In genomic region chr9:44485105-44485515, GRCm38 (mm10) we compare ENCODE assay signal across 9 mouse cellular contexts. TPM values are rescaled to one million over a fixed set of nuclear protein-coding genes. Genes with fewer than 3 reads are reported as not detected.
A peak's percentile ranks its signal among the peaks of the same experiment; 100 is the strongest.
DNase-seq lines count a peak whose midpoint lies in the region; ATAC-seq and TF ChIP-seq lines count a peak whose summit lies in the region.
"Had no signal": no experiment of that assay in that cellular context is flagged by ENCODE, and none has a peak within 500 bp of the region (broad histone marks: within the 10 kb centered on the region; RNA-seq: fewer than 3 reads in every experiment).

No protein-coding gene starts in this region.

- no peak for DNase-seq in heart, adult 8-10 months (ENCODE audit: low spot score)
- DNase-seq in midbrain, embryonic 14.5 days = no peak
- no peak for DNase-seq in right cerebral cortex, postnatal 36 days (ENCODE audit: low spot score in 2 of 2)
- DNase-seq in retina, postnatal 1 day = no peak

- no peaks in the 10 kb centered on the region for H3K9me3 ChIP-seq in heart, embryonic 13.5 days
- H3K9me3 ChIP-seq in intestine, embryonic 16.5 days (ENCODE audit: control insufficient read depth, low read length) = no peaks in the 10 kb centered on the region
- H3K9me3 ChIP-seq in midbrain, embryonic 14.5 days (ENCODE audit: control insufficient read depth, low read length) = no peaks in the 10 kb centered on the region

- H3K27me3 ChIP-seq in heart, embryonic 13.5 days (replicated peaks) = no peaks in the 10 kb centered on the region
- no peaks in the 10 kb centered on the region for H3K27me3 ChIP-seq in intestine, embryonic 16.5 days (replicated peaks; ENCODE audit: control insufficient read depth, insufficient read depth, low read length)
- H3K27me3 ChIP-seq in midbrain, embryonic 14.5 days (ENCODE audit: control insufficient read depth, insufficient read depth, low read length) = no peaks in the 10 kb centered on the region

- H3K9ac ChIP-seq in heart, embryonic 13.5 days = peak overlapping the region; percentile 99
- peak overlapping the region; percentile 64 for H3K9ac ChIP-seq in intestine, embryonic 16.5 days (ENCODE audit: low read depth, low read length)
- peak overlapping the region; percentile 53; the same call in 1 of the 2 replicates for H3K9ac ChIP-seq in midbrain, embryonic 14.5 days (replicated peaks; ENCODE audit: low read length)

- no peak for TF ChIP-seq CTCF in embryonic fibroblast, embryonic 13.5 days (IDR thresholded peaks at IDR 0.05; ENCODE audit: borderline replicate concordance, insufficient read depth, low read length)

- TF ChIP-seq POLR2A in embryonic fibroblast, embryonic 13.5 days (IDR thresholded peaks at IDR 0.05; ENCODE audit: low read depth, low read length) = no peak

- peaks cover 73% of the 10 kb centered on the region for H3K4me1 ChIP-seq in heart, embryonic 13.5 days
- H3K4me1 ChIP-seq in embryonic fibroblast, embryonic 13.5 days (ENCODE audit: control insufficient read depth, insufficient read depth, low read length) = peaks cover 19% of the 10 kb centered on the region
- H3K4me1 ChIP-seq in intestine, embryonic 16.5 days (ENCODE audit: control insufficient read depth, insufficient read depth, low read length) = peaks cover 72% of the 10 kb centered on the region
- peaks cover 66% of the 10 kb centered on the region for H3K4me1 ChIP-seq in midbrain, embryonic 14.5 days (ENCODE audit: control insufficient read depth, insufficient read depth, low read length)

- H3K36me3 ChIP-seq in heart, embryonic 13.5 days = no peaks in the 10 kb centered on the region
- H3K36me3 ChIP-seq in intestine, embryonic 16.5 days (ENCODE audit: control insufficient read depth, insufficient read depth, low read length) = no peaks in the 10 kb centered on the region
- no peaks in the 10 kb centered on the region for H3K36me3 ChIP-seq in midbrain, embryonic 14.5 days (ENCODE audit: control insufficient read depth, insufficient read depth, low read length)

- no peak for ATAC-seq in heart, embryonic 13.5 days (ENCODE audit: extremely low read depth, insufficient number of reproducible peaks, low FRiP score, low TSS enrichment)
- no peak for ATAC-seq in intestine, embryonic 16.5 days
- ATAC-seq in midbrain, embryonic 14.5 days (ENCODE audit: low FRiP score, low TSS enrichment) = no peak
- ATAC-seq in erythroid progenitor cell, adult 5-6 weeks (replicated peaks; ENCODE audit: low FRiP score, poor library complexity, severe bottlenecking) = no peak

- WGBS in heart, embryonic 13.5 days = 36% methylated on average over 6 of the region's 6 CpGs
- 30% methylated on average over 6 of the region's 6 CpGs for WGBS in intestine, embryonic 16.5 days
- WGBS in midbrain, embryonic 14.5 days = 44% methylated on average over 6 of the region's 6 CpGs

- H3K4me2 ChIP-seq in heart, embryonic 13.5 days = peak overlapping the region; percentile 83
- peak overlapping the region; percentile 74 for H3K4me2 ChIP-seq in intestine, embryonic 16.5 days (ENCODE audit: low read depth, low read length)
- peak overlapping the region; percentile 99 for H3K4me2 ChIP-seq in midbrain, embryonic 14.5 days (ENCODE audit: low read length)

- peak overlapping the region; percentile 99 for H3K4me3 ChIP-seq in heart, embryonic 13.5 days
- peak overlapping the region; percentile 84 for H3K4me3 ChIP-seq in embryonic fibroblast, embryonic 13.5 days (ENCODE audit: insufficient read depth, low read length)
- H3K4me3 ChIP-seq in intestine, embryonic 16.5 days (ENCODE audit: low read length) = peak overlapping the region; percentile 93
- H3K4me3 ChIP-seq in midbrain, embryonic 14.5 days (replicated peaks; ENCODE audit: low read depth, low read length) = peak overlapping the region; percentile 77
- H3K4me3 ChIP-seq: erythroblast, embryonic 14.5 days had no signal

- H3K27ac ChIP-seq in heart, embryonic 13.5 days (replicated peaks) = peak overlapping the region; percentile 91
- 0 out of 2 replicates have a peak overlapping the region, but pooled peaks have one; percentile 75 for H3K27ac ChIP-seq in embryonic fibroblast, embryonic 13.5 days (ENCODE audit: insufficient read depth, low read length)
- H3K27ac ChIP-seq in intestine, embryonic 16.5 days (ENCODE audit: low read length) = peak overlapping the region; percentile 94
- no peak overlapping the region for H3K27ac ChIP-seq in midbrain, embryonic 14.5 days (replicated peaks; ENCODE audit: low read depth, low read length)

RNA-seq across cellular contexts. Expression of gene Bcl9l, which starts 2.5 kb away (rescaled TPM):
- polyA plus RNA-seq in heart, embryonic 13.5 days (2015; fragmentation: Nextera tagmentation; extraction: Ambion mirVana) = 7.3 and 9.4 TPM in 2 replicates
- 10 to 100 TPM; 51.6 to 56.9 (median 53.9) TPM for total RNA-seq in heart, adult 8-10 months (2022)
- 56.0 and 61.6 TPM in 2 replicates for polyA plus RNA-seq in embryonic fibroblast, embryonic 13.5 days (2011; ENCODE audit: insufficient read length, low read depth, missing spikeins)
- 5.1 and 5.9 TPM in 2 replicates for polyA plus RNA-seq in intestine, embryonic 16.5 days (2015; fragmentation: Nextera tagmentation; extraction: Ambion mirVana)
- polyA plus RNA-seq in midbrain, embryonic 14.5 days (2014; fragmentation: Nextera tagmentation; extraction: Ambion mirVana) = 12.6 and 14.9 TPM in 2 replicates
- total RNA-seq in erythroid progenitor cell, adult 5-6 weeks (2015; ENCODE audit: low replicate concordance) = 0.36 and 2.5 TPM in 2 replicates
- 1.2 and 1.7 TPM in 2 replicates for total RNA-seq in erythroid progenitor cell, adult 5-6 weeks (2017; ENCODE audit: low replicate concordance)

RNA-seq across cellular contexts. Expression of gene Upk2, which starts 30.3 kb away (rescaled TPM):
- polyA plus RNA-seq in heart, embryonic 13.5 days (2015; fragmentation: Nextera tagmentation; extraction: Ambion mirVana) = not detected in 2 replicates
- under 1 TPM in 2 of 4 experiments, not detected in 2; 0.26 to 0.28 TPM for total RNA-seq in heart, adult 8-10 months (2022)
- not detected in 2 replicates for polyA plus RNA-seq in embryonic fibroblast, embryonic 13.5 days (2011; ENCODE audit: insufficient read length, low read depth, missing spikeins)
- polyA plus RNA-seq in intestine, embryonic 16.5 days (2015; fragmentation: Nextera tagmentation; extraction: Ambion mirVana) = 0.61 and 0.80 TPM in 2 replicates
- not detected in 2 replicates for polyA plus RNA-seq in midbrain, embryonic 14.5 days (2014; fragmentation: Nextera tagmentation; extraction: Ambion mirVana)
- total RNA-seq in erythroid progenitor cell, adult 5-6 weeks (2015; ENCODE audit: low replicate concordance) = not detected in 2 replicates
- not detected in 2 replicates for total RNA-seq in erythroid progenitor cell, adult 5-6 weeks (2017; ENCODE audit: low replicate concordance)
- polyA plus RNA-seq: erythroblast, embryonic 14.5 days had no signal

RNA-seq across cellular contexts. Expression of gene Foxr1, which starts 44.2 kb away (rescaled TPM):
- polyA plus RNA-seq in heart, embryonic 13.5 days (2015; fragmentation: Nextera tagmentation; extraction: Ambion mirVana) = not detected in 2 replicates
- total RNA-seq in heart, adult 8-10 months (2022) = not detected
- not detected in 2 replicates for polyA plus RNA-seq in embryonic fibroblast, embryonic 13.5 days (2011; ENCODE audit: insufficient read length, low read depth, missing spikeins)
- polyA plus RNA-seq in intestine, embryonic 16.5 days (2015; fragmentation: Nextera tagmentation; extraction: Ambion mirVana) = not detected in 2 replicates
- not detected in 2 replicates for polyA plus RNA-seq in midbrain, embryonic 14.5 days (2014; fragmentation: Nextera tagmentation; extraction: Ambion mirVana)
- total RNA-seq in erythroid progenitor cell, adult 5-6 weeks (2015; ENCODE audit: low replicate concordance) = not detected in 2 replicates
- total RNA-seq in erythroid progenitor cell, adult 5-6 weeks (2017; ENCODE audit: low replicate concordance) = not detected in 2 replicates
- polyA plus RNA-seq: erythroblast, embryonic 14.5 days had no signal
